In genomic region chr17:35342711-35343476, GRCm38 (mm10) we compare ENCODE assay signal across 8 mouse cellular contexts. TPM values are rescaled to one million over a fixed set of nuclear protein-coding genes. Genes with fewer than 3 reads are reported as not detected.
A peak's percentile ranks its signal among the peaks of the same experiment; 100 is the strongest.
DNase-seq lines count a peak whose midpoint lies in the region; ATAC-seq and TF ChIP-seq lines count a peak whose summit lies in the region.

No protein-coding gene starts in this region.

- H3K27me3 ChIP-seq in liver, embryonic 13.5 days: peaks cover 60% of the 10 kb centered on the region
- peaks cover 22% of the 10 kb centered on the region for H3K27me3 ChIP-seq in neural tube, embryonic 11.5 days (ENCODE audit: control insufficient read depth, insufficient read depth, low read length)

- H3K4me1 ChIP-seq in brown adipose tissue, adult 24 weeks (ENCODE audit: control insufficient read depth, insufficient read depth, insufficient read length, low read length): no peaks in the 10 kb centered on the region
- H3K4me1 ChIP-seq in liver, embryonic 13.5 days (replicated peaks): 0 out of 2 replicates have a peak, but pooled peaks cover 4% of the 10 kb centered on the region
- peaks cover 4% of the 10 kb centered on the region for H3K4me1 ChIP-seq in neural tube, embryonic 11.5 days (ENCODE audit: control insufficient read depth, insufficient read depth, low read length)

- H3K9me3 ChIP-seq in liver, embryonic 13.5 days (replicated peaks): no peaks in the 10 kb centered on the region
- H3K9me3 ChIP-seq in neural tube, embryonic 11.5 days (ENCODE audit: control insufficient read depth, low read length): no peaks in the 10 kb centered on the region

- H3K9ac ChIP-seq in liver, embryonic 13.5 days: peak overlapping the region; percentile 13; the same call in 1 of the 2 replicates
- 0 out of 2 replicates have a peak overlapping the region, but pooled peaks have one; percentile 44 for H3K9ac ChIP-seq in neural tube, embryonic 11.5 days (ENCODE audit: low read length)

- H3K4me3 ChIP-seq in gastrocnemius, adult 2 months: peak overlapping the region; percentile 64
- H3K4me3 ChIP-seq in brown adipose tissue, adult 24 weeks (ENCODE audit: insufficient read depth, low read depth, low read length): peak overlapping the region; percentile 51
- H3K4me3 ChIP-seq in liver, embryonic 13.5 days (replicated peaks): peak overlapping the region; percentile 46
- H3K4me3 ChIP-seq in neural tube, embryonic 11.5 days (ENCODE audit: low read depth, low read length): peak overlapping the region; percentile 34

- 2% methylated on average over 46 of the region's 46 CpGs for WGBS in liver, embryonic 13.5 days (ENCODE audit: insufficient replicate concordance)
- 3% methylated on average over 41 of the region's 46 CpGs for WGBS in neural tube, embryonic 11.5 days

- DNase-seq in gastrocnemius, adult 2 months: no peak
- no peak for DNase-seq in gastrocnemius, postnatal 4 days (ENCODE audit: low spot score in 2 of 2)
- DNase-seq in induced T-regulatory cell, adult 2 months (ENCODE audit: low read depth): peak; percentile 74
- no peak for DNase-seq in liver, embryonic 13.5 days
- DNase-seq in neural tube, embryonic 11.5 days (ENCODE audit: low spot score): peak; percentile 23
- no peak for DNase-seq in right cerebral cortex, postnatal 36 days (ENCODE audit: low spot score in 2 of 2)
- DNase-seq in right cerebral cortex, postnatal 25 days: no peak

- ATAC-seq in liver, embryonic 13.5 days (ENCODE audit: low read depth): no peak; the same call in 1 of the 2 replicates
- no peak for ATAC-seq in neural tube, embryonic 11.5 days (ENCODE audit: insufficient read depth, low FRiP score, low TSS enrichment)

- intact Hi-C loops in gastrocnemius, adult 2 months (cut with DNase I): no loop called here

- TF ChIP-seq CTCF in gastrocnemius, adult 2 months (IDR thresholded peaks at IDR 0.05): no peak

- H3K4me2 ChIP-seq in liver, embryonic 13.5 days: peak overlapping the region; percentile 60
- peak overlapping the region; percentile 63 for H3K4me2 ChIP-seq in neural tube, embryonic 11.5 days (ENCODE audit: low read depth)

- H3K27ac ChIP-seq in gastrocnemius, adult 2 months: no peak overlapping the region
- no peak overlapping the region for H3K27ac ChIP-seq in brown adipose tissue, adult 24 weeks (replicated peaks; ENCODE audit: low read depth, low read length)
- H3K27ac ChIP-seq in liver, embryonic 13.5 days: no peak overlapping the region
- H3K27ac ChIP-seq in neural tube, embryonic 11.5 days (ENCODE audit: low read depth, low read length): no peak overlapping the region

- H3K36me3 ChIP-seq in liver, embryonic 13.5 days: no peaks in the 10 kb centered on the region
- H3K36me3 ChIP-seq in neural tube, embryonic 11.5 days (ENCODE audit: control insufficient read depth, insufficient read depth, low read length): no peaks in the 10 kb centered on the region

RNA-seq across cellular contexts. Expression of gene H2-Q2, which starts 0.9 kb away (rescaled TPM):
- under 1 TPM; 0.17 to 0.20 TPM for total RNA-seq in gastrocnemius, adult 2 months (2021)
- under 1 TPM; 0.59 to 0.93 TPM for total RNA-seq in gastrocnemius, postnatal 4 days (2021)
- not detected in 2 replicates for polyA plus RNA-seq in brown adipose tissue, adult 24 weeks (2012; ENCODE audit: insufficient read depth, insufficient read length, missing spikeins)
- 0.68 and 0.90 TPM in 2 replicates for polyA plus RNA-seq in liver, embryonic 13.5 days (2015; fragmentation: Nextera tagmentation; extraction: Ambion mirVana)
- 1.3 TPM in 1 of 2 replicates, not detected in the other for polyA plus RNA-seq in neural tube, embryonic 11.5 days (2014; fragmentation: Nextera tagmentation; extraction: Ambion mirVana)

RNA-seq across cellular contexts. Expression of gene H2-Q1, which starts 22.7 kb away (rescaled TPM):
- total RNA-seq in gastrocnemius, adult 2 months (2021): under 1 TPM; 0.25 to 0.36 TPM
- under 1 TPM; 0.52 to 0.67 TPM for total RNA-seq in gastrocnemius, postnatal 4 days (2021)
- polyA plus RNA-seq in brown adipose tissue, adult 24 weeks (2012; ENCODE audit: insufficient read depth, insufficient read length, missing spikeins): 0.40 TPM in 1 of 2 replicates, not detected in the other
- polyA plus RNA-seq in liver, embryonic 13.5 days (2015; fragmentation: Nextera tagmentation; extraction: Ambion mirVana): 1.0 and 1.4 TPM in 2 replicates
- not detected in 2 replicates for polyA plus RNA-seq in neural tube, embryonic 11.5 days (2014; fragmentation: Nextera tagmentation; extraction: Ambion mirVana)

RNA-seq across cellular contexts. Expression of gene H2-Q4, which starts 36.5 kb away (rescaled TPM):
- 1 to 10 TPM; 3.1 to 3.5 TPM for total RNA-seq in gastrocnemius, adult 2 months (2021)
- 1 to 10 TPM; 5.2 to 6.2 TPM for total RNA-seq in gastrocnemius, postnatal 4 days (2021)
- 12.3 and 19.2 TPM in 2 replicates for polyA plus RNA-seq in brown adipose tissue, adult 24 weeks (2012; ENCODE audit: insufficient read depth, insufficient read length, missing spikeins)
- 1.7 and 2.0 TPM in 2 replicates for polyA plus RNA-seq in liver, embryonic 13.5 days (2015; fragmentation: Nextera tagmentation; extraction: Ambion mirVana)
- polyA plus RNA-seq in neural tube, embryonic 11.5 days (2014; fragmentation: Nextera tagmentation; extraction: Ambion mirVana): 1.6 and 2.3 TPM in 2 replicates

Comparison
In these comparisons a context has a peak if more than half of its experiments do, and no peak if none do; other contexts are left out.
1. DNase-seq: peak in induced T-regulatory cell, adult 2 months (single experiment) and neural tube, embryonic 11.5 days (single experiment); none in gastrocnemius, adult 2 months (single experiment), gastrocnemius, postnatal 4 days (0 of 2), liver, embryonic 13.5 days (single experiment), right cerebral cortex, postnatal 36 days (0 of 2) and right cerebral cortex, postnatal 25 days (single experiment).
2. Peak in every context shown above with its lines, with median percentiles within 50 percentile points of each other: H3K4me3 ChIP-seq.